Mouse (Mus musculus) common myeloid progenitor, adult 5-6 weeks (primary cell): ENCODE measurements around the gene Lhb. TPM values are rescaled to one million over a fixed set of nuclear protein-coding genes. Genes with fewer than 3 reads are reported as not detected.

Experiments
- ATAC-seq: replicated peaks from 2 replicates; pipeline ENCODE4 v1.8.0; 2016; ENCODE audit warnings: low read depth, mild to moderate bottlenecking, moderate TSS enrichment, inconsistent platforms; ENCODE audit not compliant: poor library complexity, severe bottlenecking
- total RNA-seq: library from RNA; stranded (forward); fragments of 200-1000, 187-1606 nt; gene quantifications from 2 replicates; pipeline ENCODE4 v1.2.3, GENCODE M21; 2017

Lhb gene
- total RNA-seq, 1 experiment from 2014 or later = not detected

DNA sequence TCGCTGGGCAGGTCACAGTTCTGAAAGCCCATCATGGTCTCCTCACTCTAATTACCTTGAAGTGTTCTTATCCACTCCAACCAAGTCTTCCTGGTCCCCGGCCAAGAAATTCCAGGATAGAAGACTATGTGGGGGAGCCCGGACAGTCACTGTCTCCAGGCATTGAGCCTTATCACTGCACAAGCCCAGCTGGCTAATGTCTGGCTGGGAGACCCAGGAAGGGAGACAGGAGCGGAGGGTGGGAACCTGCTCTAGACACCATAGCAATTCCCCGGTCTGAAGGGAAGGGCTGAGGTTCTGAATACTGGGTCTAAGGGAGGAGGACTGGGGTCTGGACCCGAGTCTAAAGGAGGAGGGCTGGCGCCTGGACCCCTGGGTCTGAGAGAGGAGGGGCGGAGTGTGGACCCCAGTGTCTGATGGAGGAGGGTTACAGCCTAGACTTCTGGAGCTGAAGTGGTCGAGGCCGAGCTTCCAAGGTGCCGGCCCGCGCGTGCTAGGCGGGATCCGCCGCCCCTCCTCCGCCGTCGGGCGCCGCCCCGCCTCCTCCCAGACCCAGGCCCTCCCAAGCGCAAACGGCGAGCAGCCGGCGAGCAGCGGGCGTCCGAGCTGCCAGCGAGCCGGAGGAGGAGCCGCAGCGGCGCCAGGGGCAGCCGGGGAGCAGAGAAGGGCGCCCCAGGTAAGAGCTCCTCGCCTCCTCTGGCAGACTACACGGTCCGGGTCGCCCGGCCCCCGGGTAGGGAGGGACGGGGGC lies 7.3 kb upstream of the Lhb start, which contains the start of gene Ntf5:
Ntf5 (plus strand) TSS at position 583 of the 751 bp plus-strand sequence.
- no peak for ATAC-seq

DNA sequence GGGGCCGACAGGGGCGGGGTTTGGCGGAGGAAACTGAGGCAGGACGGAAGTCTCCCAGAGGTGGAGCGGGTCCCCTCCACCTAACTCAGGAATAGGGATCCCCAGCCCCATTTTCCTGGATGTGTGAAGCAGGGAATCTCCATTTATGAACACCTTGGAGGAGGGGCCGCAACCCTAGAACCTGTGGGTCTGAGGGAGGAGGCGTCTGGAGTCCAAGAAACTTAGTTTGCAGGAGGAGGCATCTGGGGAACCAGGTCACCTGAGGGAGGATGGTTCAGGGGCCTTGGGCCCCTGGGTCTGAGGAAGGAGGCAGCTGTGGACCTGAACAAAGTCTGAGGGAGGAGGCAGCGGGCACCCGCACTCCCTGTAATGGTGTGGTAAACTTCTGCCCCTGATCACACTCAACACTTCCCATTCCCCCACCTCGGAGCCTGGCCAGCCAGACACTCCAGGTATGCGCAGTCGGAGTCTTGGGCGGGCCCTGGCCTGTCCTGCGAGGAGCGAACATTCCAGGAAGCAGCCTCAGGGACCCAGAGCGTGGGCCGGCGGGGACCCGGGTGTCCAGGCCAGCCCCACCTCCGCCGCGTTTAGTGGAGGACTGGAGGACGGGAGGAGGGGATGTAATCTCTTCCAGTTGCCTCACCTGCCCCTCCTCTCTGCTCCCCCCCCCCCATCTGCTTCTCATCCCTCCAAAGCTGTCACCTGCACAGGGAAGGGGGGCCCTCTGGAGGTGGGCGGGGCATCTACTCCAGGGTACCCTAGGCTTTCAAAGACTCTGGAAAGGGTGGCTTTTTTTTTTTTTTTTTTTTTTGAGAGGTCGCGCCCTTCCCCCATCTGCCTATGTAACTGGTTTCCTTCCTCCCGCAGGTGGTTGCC lies 6.5 kb upstream of the Lhb start:
- ATAC-seq = 0 out of 2 replicates have a peak, but pooled peaks have one; percentile 12

DNA sequence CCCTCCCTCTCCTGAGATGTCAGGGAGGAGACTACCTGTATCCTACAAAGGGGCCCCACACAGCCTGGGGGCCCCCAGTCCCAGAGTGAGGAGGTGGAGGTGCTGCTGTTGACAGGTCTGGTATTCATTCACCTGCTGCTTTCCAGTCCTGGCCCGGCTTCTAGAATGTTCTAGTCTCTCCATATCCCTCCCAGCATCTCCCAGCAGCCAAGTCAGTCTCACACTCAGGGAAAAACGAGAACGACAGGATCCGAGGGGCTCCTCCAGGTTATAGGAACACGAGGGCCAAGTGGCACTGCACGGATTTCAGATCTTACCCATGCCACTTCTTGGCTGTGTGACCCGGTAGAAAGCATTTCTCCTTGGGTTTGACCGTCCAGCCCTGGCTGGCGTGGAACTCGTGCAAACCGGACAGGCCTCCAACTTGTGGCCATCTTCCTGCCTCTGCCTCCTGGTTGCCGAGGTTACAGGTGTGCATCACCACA lies 5.8 kb upstream of the Lhb start:
- no peak for ATAC-seq

DNA sequence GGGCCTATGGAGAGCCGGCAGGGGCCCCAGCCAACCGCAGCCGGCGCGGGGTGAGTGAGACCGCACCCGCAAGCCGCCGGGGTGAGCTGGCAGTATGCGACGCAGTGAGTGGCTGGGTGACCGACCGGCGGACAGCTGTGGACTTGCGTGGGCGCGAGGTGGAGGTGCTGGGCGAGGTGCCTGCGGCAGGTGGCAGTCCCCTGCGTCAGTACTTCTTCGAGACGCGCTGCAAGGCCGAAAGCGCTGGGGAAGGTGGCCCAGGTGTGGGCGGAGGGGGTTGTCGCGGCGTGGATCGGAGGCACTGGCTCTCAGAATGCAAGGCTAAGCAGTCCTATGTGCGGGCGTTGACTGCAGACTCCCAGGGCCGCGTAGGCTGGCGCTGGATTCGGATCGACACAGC lies 5.0 kb upstream of the Lhb start:
- ATAC-seq = peak; percentile 43

DNA sequence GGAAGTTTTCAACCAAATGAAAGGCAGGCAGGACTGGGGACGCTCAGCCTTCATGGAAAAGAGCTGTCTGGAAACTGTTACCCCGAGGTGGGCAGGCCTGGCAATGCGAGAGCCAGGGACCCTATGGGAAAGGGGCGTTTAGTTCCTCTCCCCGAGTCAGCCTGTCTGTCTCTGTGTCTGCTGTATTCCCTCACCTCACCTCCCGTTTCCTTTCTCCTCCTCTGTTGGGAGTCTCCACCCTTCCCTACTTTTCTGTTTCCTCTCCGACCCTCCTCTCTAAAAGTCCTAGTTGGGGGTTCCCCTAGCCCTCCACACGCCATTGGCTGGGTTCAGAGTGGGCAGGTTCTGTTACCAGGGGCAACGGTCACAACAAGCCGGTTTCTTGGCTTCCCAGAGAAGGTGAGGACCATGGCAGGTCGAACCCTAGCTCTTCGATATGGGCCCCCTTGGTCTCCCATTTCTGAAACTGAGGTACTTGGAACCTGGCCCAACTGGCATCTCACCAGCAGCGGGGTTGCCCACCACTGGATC lies 2.6 kb upstream of the Lhb start:
- no peak for ATAC-seq

DNA sequence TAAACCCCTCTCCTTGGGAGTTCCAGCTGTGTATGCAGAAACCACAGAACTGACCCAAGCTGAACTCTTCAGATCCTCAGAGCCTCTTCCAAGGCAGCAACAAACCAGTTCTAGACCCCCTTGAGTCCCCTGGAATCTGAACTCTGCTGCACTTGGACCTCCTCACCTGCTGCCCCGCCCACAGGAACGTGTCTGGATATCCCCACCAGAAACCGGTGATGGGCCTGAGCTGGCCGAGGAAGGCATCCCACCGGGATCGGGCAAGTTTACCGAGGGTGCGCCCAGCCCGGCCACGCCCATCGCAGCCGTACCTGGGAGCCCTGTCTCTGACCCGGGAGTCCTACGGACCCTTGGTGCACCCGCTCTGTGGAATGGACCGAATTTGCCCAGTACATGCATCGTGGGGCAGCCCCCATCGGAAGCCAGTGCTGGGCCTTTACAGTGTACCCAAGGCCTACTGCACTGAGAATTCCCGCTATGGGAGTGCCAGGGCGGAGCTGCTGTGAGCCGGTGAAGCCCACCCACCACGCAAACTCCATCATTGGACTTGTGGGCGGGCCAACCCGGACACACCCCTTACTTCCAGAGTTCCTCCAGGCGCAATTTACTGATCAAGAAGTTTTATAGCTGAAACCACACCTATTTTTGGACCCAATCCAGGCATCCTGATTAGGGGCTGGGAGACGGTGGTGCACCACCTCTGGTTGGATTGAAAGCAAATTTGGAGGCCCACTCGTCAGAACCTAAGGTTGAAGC lies 583 bp upstream of the Lhb start:
- ATAC-seq = no peak

DNA sequence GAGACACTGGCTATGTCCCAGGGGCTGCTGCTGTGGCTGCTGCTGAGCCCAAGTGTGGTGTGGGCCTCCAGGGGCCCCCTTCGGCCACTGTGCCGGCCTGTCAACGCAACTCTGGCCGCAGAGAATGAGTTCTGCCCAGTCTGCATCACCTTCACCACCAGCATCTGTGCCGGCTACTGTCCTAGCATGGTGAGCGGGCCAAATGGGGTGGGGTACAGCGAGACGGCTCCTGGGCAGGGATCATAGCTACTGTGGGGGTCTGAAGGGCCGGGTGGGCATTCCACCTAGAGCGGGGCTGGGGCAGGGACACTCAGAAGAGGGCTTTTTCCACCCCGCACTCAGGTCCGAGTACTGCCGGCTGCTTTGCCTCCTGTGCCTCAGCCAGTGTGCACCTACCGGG lies 574 bp downstream of the Lhb start:
- no peak for ATAC-seq

DNA sequence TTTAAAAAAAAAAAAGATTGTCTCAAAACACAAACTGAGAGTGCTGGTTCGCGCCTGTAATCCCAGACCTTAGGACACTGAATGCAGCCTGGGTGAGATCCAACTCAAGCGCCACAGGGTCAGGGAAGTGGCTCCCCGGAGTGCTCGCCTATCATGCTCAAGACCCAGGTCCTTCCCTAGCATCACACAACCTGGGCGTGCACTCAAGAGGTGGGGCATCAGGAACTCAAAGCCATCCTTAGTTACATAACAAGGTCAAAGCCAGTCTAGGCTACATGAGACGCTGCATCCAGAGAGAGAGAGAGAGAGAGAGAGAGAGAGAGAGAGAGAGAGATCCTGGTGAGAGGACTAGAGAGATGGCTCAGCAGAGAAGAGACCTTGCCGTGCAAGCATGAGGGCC lies 5.9 kb downstream of the Lhb start:
- ATAC-seq = no peak

DNA sequence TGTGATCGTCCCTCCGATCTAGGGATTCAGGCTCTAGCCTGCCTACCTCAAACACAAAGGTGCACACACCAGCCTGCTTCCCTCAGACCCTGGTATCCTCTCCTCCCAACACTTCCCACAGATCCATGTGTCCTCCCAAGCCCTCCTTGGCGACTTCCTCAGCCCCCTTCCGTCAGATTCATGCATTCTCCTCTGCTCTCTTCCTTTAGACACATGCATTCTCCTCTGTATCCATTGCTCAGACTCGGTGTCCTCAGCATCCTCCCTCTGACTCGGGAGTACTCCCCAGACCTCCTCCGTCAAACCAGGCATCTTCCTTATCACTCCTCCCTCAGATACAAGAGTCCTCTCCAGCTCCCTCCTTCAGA lies 13.2 kb downstream of the Lhb start:
- no peak for ATAC-seq

DNA sequence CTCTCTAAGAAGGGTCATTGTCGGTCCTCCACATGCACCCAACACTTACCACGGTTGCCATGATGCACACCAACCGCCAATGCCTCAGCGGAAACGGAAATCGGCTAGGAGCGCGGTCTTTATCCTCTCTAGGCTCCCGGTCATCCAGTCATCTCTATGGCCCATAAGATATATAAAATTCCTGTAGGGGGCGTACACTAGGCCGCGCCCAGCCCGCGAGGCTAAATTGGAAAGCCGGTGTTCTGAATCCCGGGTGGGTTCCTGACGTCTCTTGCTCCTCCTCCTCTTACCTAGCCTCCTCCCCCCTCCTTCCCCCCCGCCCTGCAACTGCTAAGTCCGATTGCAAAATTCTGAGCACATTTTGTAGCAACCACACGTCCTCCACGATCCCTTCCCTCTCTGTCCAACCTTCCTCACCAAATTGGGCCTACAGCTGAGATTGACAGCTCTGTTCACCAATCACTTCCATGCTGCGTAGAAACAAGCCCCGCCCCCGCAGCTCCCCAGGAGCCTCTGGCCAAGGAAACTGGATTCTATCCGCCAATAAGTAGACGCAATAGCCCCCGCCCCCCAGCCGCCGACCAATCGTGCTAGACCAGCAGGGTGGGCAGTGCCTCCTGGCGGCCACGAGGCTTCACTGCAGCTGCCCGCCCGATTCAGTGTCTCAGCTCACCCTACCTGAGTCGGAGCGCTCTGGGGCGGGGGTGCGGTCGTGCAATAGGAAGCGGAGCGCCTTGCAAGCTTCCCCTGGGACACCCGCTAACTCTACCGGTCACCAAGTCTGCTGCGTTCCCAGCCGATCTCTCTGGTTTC lies 13.8 kb downstream of the Lhb start, which contains the start of gene Gys1:
Gys1 (plus strand) TSS at position 642 of the 813 bp plus-strand sequence.
- ATAC-seq = peak; percentile 91

DNA sequence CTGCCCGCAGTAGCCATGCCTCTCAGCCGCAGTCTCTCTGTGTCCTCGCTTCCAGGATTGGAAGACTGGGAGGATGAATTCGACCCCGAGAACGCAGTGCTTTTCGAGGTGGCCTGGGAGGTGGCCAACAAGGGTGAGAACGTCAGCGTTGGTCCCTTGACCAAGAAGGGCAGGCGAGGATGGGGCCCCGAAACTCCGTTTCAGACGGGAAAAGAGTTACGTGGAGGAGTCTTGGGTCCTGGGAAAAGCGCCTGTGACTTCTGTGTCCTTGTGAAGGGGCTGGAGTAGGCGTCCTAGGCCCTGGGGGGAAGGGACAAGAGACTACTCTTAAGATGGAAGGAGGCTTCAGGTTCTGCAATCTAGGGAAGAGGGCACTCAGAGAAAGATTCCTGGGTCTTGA lies 14.4 kb downstream of the Lhb start:
- ATAC-seq = no peak

DNA sequence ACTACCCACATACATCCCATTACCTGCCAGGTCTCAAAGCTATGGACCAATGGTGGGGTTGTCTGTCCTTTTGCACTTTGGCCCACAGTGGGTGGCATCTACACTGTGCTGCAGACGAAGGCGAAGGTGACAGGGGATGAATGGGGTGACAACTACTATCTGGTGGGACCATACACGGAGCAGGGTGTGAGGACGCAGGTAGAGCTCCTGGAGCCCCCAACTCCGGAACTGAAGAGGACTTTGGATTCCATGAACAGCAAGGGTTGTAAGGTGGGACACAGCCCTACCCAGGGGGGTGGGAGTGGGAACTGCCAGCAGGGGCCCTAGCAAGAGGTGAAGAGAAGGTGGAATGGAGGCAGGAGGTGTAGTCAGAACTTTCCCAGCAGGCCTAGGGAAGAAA lies 15.8 kb downstream of the Lhb start:
- ATAC-seq = no peak

DNA sequence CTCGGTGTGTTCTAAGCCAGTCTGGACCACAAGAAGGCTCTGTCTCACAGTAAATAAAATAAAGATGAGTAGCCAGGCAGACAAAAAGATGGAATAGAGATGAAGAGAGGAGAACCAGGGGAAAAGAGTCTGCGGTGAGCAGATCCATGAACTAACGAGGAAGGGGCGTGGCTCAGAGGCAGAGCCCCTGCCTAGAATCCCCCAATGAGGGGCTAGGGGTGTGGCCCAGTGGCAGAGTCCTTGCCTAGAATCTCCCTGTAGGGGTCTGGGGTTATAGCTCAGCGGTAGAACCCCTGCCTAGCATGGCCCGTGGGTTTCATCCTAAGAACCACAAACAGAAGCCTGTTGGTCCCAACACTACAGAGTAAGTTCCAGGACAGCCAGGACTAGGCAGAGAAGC lies 16.4 kb downstream of the Lhb start:
- no peak for ATAC-seq

DNA sequence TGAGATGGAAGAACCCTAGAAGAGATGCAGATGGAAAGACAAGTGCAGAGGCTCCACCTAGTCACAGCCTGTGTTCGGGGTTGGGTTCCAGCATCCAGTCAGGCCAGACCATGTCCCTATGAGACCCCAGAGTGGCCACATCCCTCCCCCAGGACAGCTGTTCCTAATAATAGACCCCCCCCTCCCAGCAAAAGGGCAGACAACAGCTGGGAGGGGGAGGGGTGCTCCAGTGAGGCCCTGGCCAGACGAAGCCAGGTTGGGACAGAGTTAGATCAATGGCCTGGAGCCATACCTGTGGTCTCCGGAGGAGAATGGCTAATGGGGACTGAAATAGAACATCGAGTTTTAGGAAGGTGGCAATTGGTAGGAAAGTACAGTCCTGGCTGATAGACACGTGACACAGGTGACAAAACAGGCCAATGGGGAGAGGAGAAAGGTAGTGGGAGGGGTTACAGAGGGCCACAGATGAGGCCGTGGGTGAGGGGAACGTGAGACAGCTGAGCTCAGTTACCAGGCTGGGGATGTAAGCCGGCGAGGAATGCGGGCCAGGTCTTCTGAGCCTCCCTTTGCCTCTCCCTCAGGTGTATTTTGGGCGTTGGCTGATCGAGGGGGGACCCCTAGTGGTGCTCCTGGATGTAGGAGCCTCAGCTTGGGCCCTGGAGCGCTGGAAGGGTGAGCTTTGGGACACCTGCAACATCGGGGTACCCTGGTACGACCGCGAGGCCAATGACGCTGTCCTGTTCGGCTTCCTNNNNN lies 17.1 kb downstream of the Lhb start, which contains the start of gene Ruvbl2:
Ruvbl2 (minus strand) TSS at position 576 of the 756 bp plus-strand sequence.
- ATAC-seq = no peak

DNA sequence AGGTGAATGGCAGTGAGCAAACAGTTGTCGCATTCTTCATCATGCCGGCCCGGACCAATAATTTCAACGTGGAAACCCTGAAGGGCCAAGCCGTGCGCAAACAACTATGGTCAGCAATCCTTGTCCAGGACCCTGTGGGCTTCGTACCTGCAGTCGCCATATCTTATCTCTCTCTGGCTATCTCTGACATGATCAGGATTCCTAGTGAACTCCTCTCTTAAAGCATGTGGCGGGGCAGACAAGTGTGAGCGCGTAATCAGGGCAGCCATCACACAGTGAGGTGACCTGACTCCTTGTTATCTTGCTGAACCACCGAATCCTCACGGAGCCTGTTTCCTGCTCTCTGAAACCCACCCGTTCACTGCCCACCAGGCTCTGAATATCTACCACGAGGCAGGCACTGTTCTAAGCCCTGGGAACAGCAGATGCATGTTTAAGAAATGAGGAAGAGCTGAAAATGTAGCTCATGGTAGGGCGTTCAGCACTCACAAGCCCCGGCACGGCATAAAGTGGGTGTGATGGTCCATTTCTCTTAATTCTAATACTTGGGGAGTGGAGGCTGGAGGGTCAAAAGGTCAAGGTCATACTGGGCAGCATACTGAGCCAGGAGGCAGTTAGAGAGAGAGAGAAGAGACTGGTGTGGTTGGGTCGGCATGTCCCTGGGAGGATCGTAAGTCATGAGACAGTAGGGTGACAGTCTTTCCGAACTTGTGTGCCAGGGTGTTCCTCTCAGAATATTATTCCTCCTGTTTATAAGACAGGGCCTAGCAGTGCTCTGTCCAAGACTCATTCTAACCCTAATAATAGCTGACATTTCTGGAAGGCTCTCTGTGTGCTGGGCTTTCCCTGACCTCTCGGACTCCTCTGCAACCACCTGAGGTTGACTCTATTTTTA lies 23.2 kb downstream of the Lhb start:
- no peak for ATAC-seq

DNA sequence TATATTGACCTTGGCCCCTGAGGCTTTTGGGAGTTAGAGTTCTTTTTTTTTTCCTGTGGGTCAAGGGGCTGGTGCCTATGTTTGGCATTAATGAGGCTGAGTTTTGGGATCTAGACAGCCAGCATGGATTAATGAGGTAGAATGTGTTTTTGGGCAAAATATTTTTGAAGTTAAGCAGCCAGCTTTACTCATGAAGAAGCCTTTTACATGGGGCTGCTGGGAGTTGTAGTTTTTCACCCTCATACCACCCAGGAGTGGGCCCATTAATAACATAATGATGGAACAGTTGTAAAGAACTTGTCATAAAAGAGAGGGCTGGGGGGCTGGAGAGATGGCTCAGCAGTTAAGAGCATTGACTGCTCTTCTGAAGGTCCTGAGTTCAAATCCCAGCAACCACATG lies 26.0 kb downstream of the Lhb start:
- ATAC-seq = no peak

DNA sequence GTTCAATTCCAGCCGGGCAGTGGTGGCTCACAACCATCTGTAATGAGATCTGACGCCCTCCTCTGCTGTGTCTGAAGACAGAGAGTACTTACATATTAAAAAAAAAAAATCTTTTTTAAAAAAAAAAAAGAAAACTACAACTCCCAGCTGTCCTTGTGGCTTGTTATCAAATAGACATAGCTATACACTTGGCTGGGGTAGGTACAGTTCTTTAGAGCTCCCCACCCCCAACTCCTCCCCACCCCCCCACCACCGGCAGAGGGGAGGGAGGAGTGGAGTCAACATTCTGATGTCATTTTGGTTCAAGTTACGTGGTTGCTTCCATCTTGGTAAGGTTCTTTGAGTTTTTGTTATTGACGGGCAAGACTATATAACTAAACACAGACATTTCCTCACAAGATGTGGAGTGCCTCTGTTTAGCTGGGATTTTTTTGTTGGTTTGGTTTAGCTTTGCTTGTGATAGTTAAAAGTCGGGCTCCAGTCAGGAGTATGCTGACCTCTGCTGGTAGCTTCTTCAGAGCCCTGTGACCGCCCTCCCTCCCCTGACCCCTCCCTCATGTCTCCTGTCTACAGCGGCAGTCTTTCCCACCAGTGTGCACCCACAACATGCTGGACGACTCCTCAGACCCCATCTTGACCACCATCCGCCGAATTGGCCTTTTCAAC lies 26.8 kb downstream of the Lhb start:
- peak; percentile 73 for ATAC-seq
